Mouse (Mus musculus): ENCODE measurements around the gene Odf3.

DNA sequence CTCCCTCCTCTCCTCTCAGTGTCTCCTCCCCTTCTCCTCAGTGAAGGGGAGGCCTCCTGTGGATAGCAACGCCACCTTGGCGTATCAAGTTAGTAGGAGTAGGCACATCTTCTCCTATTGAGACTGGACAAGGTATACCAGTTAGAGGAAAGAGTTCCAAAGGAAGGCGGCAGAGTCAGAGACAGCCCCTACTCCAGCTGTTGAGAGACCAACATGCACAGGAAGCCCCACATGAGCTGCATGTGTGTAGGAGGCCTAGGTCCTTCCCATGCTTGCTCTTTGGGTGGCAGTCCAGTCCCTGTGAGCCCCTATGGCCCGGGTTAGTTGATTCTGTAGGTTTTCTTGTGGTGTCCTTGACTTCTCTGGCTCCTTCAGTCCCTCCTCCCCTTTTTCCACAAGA, 14.3 kb upstream of the Odf3 start:
- TF ChIP-seq CTCF (IDR thresholded peaks at IDR 0.05; ENCODE audit: borderline replicate concordance, extremely low read depth, insufficient read depth, insufficient read length) (no peak), POLR2A (IDR thresholded peaks at IDR 0.05; ENCODE audit: borderline replicate concordance, extremely low read depth, insufficient read depth, insufficient read length, poor library complexity, severe bottlenecking) (no peak)

All from brain, embryonic 14.5 days (tissue).